Mouse (Mus musculus) activated CD4-positive, CD25-positive, alpha-beta regulatory T cell, adult 9 weeks (primary cell): ENCODE results near the gene Kif15. TPM values are rescaled to one million over a fixed set of nuclear protein-coding genes. Genes with fewer than 3 reads are reported as not detected.

Experiments
- polyA plus RNA-seq: library from polyadenylated mRNA; unstranded; fragments of 100-300 nt; shearing (Covaris generic); gene quantifications from one replicate; pipeline ENCODE4 v1.2.1, GENCODE M21; 2017

Gene Kif15
- 6.9 TPM for polyA plus RNA-seq

DNA sequence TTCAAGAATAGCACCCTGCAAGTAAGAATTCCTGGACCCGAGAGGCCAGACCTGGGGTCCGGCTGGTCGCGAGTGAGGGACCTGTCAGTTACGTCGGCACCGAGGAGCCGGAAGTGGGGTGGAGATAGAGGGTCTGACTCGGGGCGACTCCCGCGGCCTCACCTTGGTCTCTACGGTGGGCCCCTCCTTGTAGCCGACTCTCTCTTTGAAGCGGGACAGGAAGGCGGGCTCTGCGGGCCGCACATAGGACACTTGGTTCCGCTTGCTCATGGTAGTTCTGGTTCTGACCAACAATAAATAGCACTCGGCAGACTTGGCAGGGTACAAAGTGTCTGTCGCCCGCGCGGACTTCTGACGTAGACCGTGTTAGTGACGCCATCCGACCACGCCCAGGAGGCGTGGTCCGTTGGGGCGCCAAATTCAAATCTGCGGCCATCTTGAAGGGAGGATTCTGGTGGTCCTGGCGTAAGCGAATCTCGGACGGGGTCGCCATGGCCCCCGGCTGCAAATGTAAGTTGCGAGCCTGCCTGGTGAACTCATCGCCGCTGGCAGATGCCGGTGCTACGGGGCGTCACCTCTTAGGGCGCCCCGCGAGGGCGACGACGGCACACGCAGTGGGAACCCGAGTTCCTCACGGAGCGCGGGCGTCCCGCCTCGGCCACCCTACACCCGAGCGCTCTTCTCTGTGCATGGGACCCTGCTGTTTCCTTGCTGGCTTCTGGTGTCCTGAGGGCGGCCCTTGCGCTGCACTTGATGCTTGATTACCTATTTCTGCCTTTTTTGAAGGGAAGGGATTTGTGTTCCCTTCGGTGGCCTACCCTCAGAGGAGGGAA lies at the start of gene Kif15, which contains the start of gene 1110059G10Rik:
Gene Kif15, plus strand, starts transcription at position 404 of the 833 bp plus-strand sequence.
Gene 1110059G10Rik, minus strand, starts transcription at position 358 of the 833 bp plus-strand sequence.

DNA sequence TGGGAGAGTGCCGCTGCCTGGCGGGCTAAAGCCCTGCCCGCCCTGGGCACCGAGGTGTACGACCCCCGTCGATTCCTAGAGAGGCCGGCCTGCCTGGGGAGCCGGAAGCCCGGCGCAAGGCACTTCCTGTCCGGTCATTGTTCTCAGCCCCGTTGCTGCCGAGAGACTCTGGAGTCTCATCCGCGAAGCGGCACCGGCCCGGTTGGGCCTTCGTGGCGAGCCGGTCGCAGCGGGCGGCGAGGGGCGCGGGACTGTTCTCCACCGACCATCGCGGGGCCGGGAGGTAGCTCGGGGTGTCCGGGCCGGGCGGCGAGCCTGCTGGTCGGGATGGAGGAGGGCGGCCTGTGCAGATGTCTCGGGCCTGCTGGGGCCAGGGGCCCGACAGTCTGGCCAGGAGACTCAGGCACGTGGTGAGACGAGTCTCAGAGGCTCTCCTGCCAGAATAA lies 27.9 kb upstream of the Kif15 start, which contains the start of gene Zfp105:
Gene Zfp105, plus strand, starts transcription at position 137 of the 446 bp plus-strand sequence.

DNA sequence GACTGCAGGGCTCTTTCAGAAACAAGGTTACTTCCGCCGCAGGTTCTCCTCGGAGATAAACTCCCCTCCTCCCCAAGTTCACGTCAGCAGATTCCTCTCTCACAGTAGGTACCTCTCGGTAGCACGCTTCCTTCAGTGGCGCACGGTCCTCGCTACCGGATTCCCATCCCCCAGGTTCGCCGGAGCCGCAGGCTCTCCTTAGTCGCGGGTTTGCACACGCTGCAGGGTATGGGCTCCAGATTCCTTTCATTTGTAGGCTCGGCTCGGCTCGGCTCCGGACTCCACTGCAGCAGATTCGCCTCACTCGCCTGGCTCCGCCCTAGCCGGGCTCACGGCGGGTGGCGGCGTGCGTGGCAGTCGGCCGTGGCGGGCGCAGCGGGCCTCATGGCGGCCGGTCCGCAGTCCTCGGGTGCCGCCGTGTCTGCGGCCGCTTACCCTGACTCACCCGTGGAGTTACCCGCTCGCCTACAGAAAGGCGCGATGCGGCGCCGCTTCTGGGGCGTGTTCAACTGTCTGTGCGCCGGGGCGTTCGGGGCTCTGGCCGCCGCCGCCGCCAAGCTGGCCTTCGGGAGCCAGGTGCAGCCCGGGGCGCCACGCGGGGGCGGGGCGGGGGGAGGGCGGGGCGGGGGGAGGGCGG lies 70.3 kb downstream of the Kif15 start, which contains the start of gene Tmem42:
Gene Tmem42, plus strand, starts transcription at position 332 of the 637 bp plus-strand sequence.

DNA sequence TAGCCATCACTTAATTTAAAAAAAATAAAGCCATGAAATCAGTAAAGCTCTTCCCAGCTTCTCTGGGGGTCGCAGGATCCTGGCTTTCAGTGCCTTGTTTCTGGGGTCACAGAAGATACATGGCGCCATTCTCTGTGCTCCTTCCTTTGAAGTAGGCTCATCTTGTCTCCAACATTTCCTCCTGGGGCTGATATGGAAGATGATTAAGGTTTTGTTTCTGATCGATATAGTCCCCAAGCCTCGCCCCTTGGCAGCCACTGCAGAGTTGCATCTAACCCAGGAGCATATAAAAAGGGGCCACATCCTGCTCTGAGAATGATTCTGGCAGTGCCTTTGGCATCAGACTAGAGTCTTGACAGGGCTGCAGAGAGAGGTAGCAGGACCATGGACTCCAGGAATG lies 83.6 kb downstream of the Kif15 start, which contains the start of gene Tgm4:
Gene Tgm4, plus strand, starts transcription at position 301 of the 400 bp plus-strand sequence.

Other genes starting within 250 kb of the Kif15 start
- not detected for gene Topaz1, start 203.7 kb upstream of the Kif15 start, polyA plus RNA-seq
- gene Tcaim, start 145.5 kb upstream of the Kif15 start, polyA plus RNA-seq = 16.8 TPM
- 1.3 TPM for gene Gm35549, start 107.0 kb upstream of the Kif15 start, polyA plus RNA-seq
- 99.5 TPM for gene Zfp445, start 85.0 kb upstream of the Kif15 start, polyA plus RNA-seq
- 4.1 TPM for gene Zkscan7, start 65.4 kb upstream of the Kif15 start, polyA plus RNA-seq
- not detected for gene Zfp105, start 28.0 kb upstream of the Kif15 start, polyA plus RNA-seq
- gene 1110059G10Rik, start within 50 bp of the Kif15 start, polyA plus RNA-seq = 32.2 TPM
- 13.7 TPM for gene Tmem42, start 70.3 kb downstream of the Kif15 start, polyA plus RNA-seq
- gene Tgm4, start 83.7 kb downstream of the Kif15 start, polyA plus RNA-seq = not detected
- gene Zdhhc3, start 162.2 kb downstream of the Kif15 start, polyA plus RNA-seq = 17.2 TPM
- gene Exosc7, start 162.2 kb downstream of the Kif15 start, polyA plus RNA-seq = 97.4 TPM
- gene Clec3b, start 199.9 kb downstream of the Kif15 start, polyA plus RNA-seq = not detected